Mouse (Mus musculus): ENCODE results near the gene Abhd12b. TPM values are rescaled to one million over a fixed set of nuclear protein-coding genes. Genes with fewer than 3 reads are reported as not detected.
"Not testable (repeated sequence)": the region's sequence is repeated elsewhere in the genome, so short reads cannot be mapped to it uniquely, and the experiment has no call there.

Gene Abhd12b
- total and polyA plus RNA-seq, 2 experiments from 2014 or later = 0.13 TPM; not detected in 1

- WGBS = 47% methylated on average over 12 of the region's 12 CpGs
- no peak for TF ChIP-seq CTCF (IDR thresholded peaks at IDR 0.05; ENCODE audit: low read depth)
Observed at GRCm38 (mm10) chr12:70136185-70136756, 17.7 kb upstream of the Abhd12b start.

GRCm38 (mm10) chr12:70137095-70137494 is 16.8 kb upstream of the Abhd12b start:
- Histone ChIP-seq H3K4me3 (ENCODE audit: low read depth, low read length) (no peak overlapping the region), H3K36me3 (ENCODE audit: insufficient read depth) (no peaks in the 10 kb centered on the region), H3K4me2 (ENCODE audit: low read depth) (no peak overlapping the region), H3K27me3 (ENCODE audit: insufficient read depth, low read length) (no peaks in the 10 kb centered on the region), H3K4me1 (ENCODE audit: insufficient read depth) (no peaks in the 10 kb centered on the region), H3K9me3 (ENCODE audit: low read length) (no peaks in the 10 kb centered on the region), H3K27ac (ENCODE audit: low read depth, low read length) (no peak overlapping the region), H3K9ac (no peak overlapping the region)
- 67% methylated on average over 4 of the region's 4 CpGs for WGBS
- TF ChIP-seq CTCF (IDR thresholded peaks at IDR 0.05; ENCODE audit: low read depth) = no peak
- DNase-seq = no peak
- peak; percentile 54; the same call in 1 of the 2 replicates for ATAC-seq

More at GRCm38 (mm10) chr12:70136185-70136756, 17.7 kb upstream of the Abhd12b start:
- Histone ChIP-seq H3K4me1 (ENCODE audit: insufficient read depth) (no peaks in the 10 kb centered on the region), H3K4me2 (ENCODE audit: low read depth) (no peak overlapping the region), H3K36me3 (ENCODE audit: insufficient read depth) (no peaks in the 10 kb centered on the region), H3K27ac (ENCODE audit: low read depth, low read length) (no peak overlapping the region), H3K27me3 (ENCODE audit: insufficient read depth, low read length) (no peaks in the 10 kb centered on the region), H3K9ac (no peak overlapping the region), H3K4me3 (ENCODE audit: low read depth, low read length) (no peak overlapping the region), H3K9me3 (ENCODE audit: low read length) (no peaks in the 10 kb centered on the region)
- ATAC-seq = no peak
- no peak for DNase-seq

GRCm38 (mm10) chr12:70137626-70138025 is 16.3 kb upstream of the Abhd12b start:
- 79% methylated on average over 9 of the region's 9 CpGs for WGBS
- no peak for TF ChIP-seq CTCF (IDR thresholded peaks at IDR 0.05; ENCODE audit: low read depth)
- no peaks in the 10 kb centered on the region for H3K4me1 ChIP-seq (ENCODE audit: insufficient read depth)
- ATAC-seq (no peak), DNase-seq (no peak)
- H3K4me2 ChIP-seq (ENCODE audit: low read depth) = no peak overlapping the region
- H3K27me3 ChIP-seq (ENCODE audit: insufficient read depth, low read length) = no peaks in the 10 kb centered on the region
- H3K36me3 ChIP-seq (ENCODE audit: insufficient read depth) = no peaks in the 10 kb centered on the region
- no peaks in the 10 kb centered on the region for H3K9me3 ChIP-seq (ENCODE audit: low read length)
- H3K4me3 ChIP-seq (ENCODE audit: low read depth, low read length) = no peak overlapping the region
- H3K27ac ChIP-seq (ENCODE audit: low read depth, low read length) = no peak overlapping the region
- no peak overlapping the region for H3K9ac ChIP-seq

- Histone ChIP-seq H3K27me3 (ENCODE audit: insufficient read depth, low read length) (no peaks in the 10 kb centered on the region), H3K4me2 (ENCODE audit: low read depth) (no peak overlapping the region), H3K4me3 (ENCODE audit: low read depth, low read length) (no peak overlapping the region), H3K9me3 (ENCODE audit: low read length) (no peaks in the 10 kb centered on the region), H3K4me1 (ENCODE audit: insufficient read depth) (no peaks in the 10 kb centered on the region), H3K9ac (no peak overlapping the region), H3K27ac (ENCODE audit: low read depth, low read length) (no peak overlapping the region), H3K36me3 (ENCODE audit: insufficient read depth) (no peaks in the 10 kb centered on the region)
- ATAC-seq = no peak
- TF ChIP-seq CTCF (IDR thresholded peaks at IDR 0.05; ENCODE audit: low read depth) = no peak
- no peak for DNase-seq
- WGBS = 73% methylated on average over 4 of the region's 4 CpGs
Observed at GRCm38 (mm10) chr12:70139871-70140270, 14.1 kb upstream of the Abhd12b start.

- Histone ChIP-seq H3K4me1 (ENCODE audit: insufficient read depth) (no peaks in the 10 kb centered on the region), H3K36me3 (ENCODE audit: insufficient read depth) (no peaks in the 10 kb centered on the region), H3K4me2 (ENCODE audit: low read depth) (no peak overlapping the region), H3K9me3 (ENCODE audit: low read length) (no peaks in the 10 kb centered on the region), H3K9ac (no peak overlapping the region), H3K27me3 (ENCODE audit: insufficient read depth, low read length) (no peaks in the 10 kb centered on the region), H3K4me3 (ENCODE audit: low read depth, low read length) (no peak overlapping the region), H3K27ac (ENCODE audit: low read depth, low read length) (no peak overlapping the region)
- no peak for ATAC-seq
- whole genome bisulfite sequencing = 94% methylated on average over 5 of the region's 5 CpGs
- no peak for DNase-seq
- no peak for TF ChIP-seq CTCF (IDR thresholded peaks at IDR 0.05; ENCODE audit: low read depth)
Observed at GRCm38 (mm10) chr12:70140542-70140941, 13.4 kb upstream of the Abhd12b start.

GRCm38 (mm10) chr12:70140993-70141576 is 12.9 kb upstream of the Abhd12b start:
- no peaks in the 10 kb centered on the region for H3K4me1 ChIP-seq (ENCODE audit: insufficient read depth)
- no peaks in the 10 kb centered on the region for H3K9me3 ChIP-seq (ENCODE audit: low read length)
- H3K27me3 ChIP-seq (ENCODE audit: insufficient read depth, low read length) = no peaks in the 10 kb centered on the region
- DNase-seq (no peak), ATAC-seq (no peak)
- 78% methylated on average over 5 of the region's 5 CpGs for WGBS
- TF ChIP-seq CTCF (IDR thresholded peaks at IDR 0.05; ENCODE audit: low read depth) = no peak
- H3K27ac ChIP-seq (ENCODE audit: low read depth, low read length) = no peak overlapping the region
- no peak overlapping the region for H3K9ac ChIP-seq
- H3K4me3 ChIP-seq (ENCODE audit: low read depth, low read length) = no peak overlapping the region
- H3K4me2 ChIP-seq (ENCODE audit: low read depth) = no peak overlapping the region
- no peaks in the 10 kb centered on the region for H3K36me3 ChIP-seq (ENCODE audit: insufficient read depth)

- DNase-seq, ATAC-seq, H3K9ac ChIP-seq: not testable (repeated sequence)
Observed at GRCm38 (mm10) chr12:70144106-70144587, 9.8 kb upstream of the Abhd12b start.

More at GRCm38 (mm10) chr12:70144106-70144587, 9.8 kb upstream of the Abhd12b start:
- 14% methylated on average over 3 of the region's 3 CpGs for WGBS
- not testable (repeated sequence) for H3K4me3 ChIP-seq (ENCODE audit: low read depth, low read length); H3K4me2 ChIP-seq (ENCODE audit: low read depth); H3K27ac ChIP-seq (ENCODE audit: low read depth, low read length); H3K9me3 ChIP-seq (ENCODE audit: low read length); H3K36me3 ChIP-seq (ENCODE audit: insufficient read depth); H3K27me3 ChIP-seq (ENCODE audit: insufficient read depth, low read length)
- H3K4me1 ChIP-seq (ENCODE audit: insufficient read depth) = peaks cover 11% of the 10 kb centered on the region; the same call in 1 of the 2 replicates
